Mouse (Mus musculus): ENCODE data around the gene Tcl1b1.
"Not testable (repeated sequence)": the region's sequence is repeated elsewhere in the genome, so short reads cannot be mapped to it uniquely, and the experiment has no call there.

The Tcl1b1 gene

DNA sequence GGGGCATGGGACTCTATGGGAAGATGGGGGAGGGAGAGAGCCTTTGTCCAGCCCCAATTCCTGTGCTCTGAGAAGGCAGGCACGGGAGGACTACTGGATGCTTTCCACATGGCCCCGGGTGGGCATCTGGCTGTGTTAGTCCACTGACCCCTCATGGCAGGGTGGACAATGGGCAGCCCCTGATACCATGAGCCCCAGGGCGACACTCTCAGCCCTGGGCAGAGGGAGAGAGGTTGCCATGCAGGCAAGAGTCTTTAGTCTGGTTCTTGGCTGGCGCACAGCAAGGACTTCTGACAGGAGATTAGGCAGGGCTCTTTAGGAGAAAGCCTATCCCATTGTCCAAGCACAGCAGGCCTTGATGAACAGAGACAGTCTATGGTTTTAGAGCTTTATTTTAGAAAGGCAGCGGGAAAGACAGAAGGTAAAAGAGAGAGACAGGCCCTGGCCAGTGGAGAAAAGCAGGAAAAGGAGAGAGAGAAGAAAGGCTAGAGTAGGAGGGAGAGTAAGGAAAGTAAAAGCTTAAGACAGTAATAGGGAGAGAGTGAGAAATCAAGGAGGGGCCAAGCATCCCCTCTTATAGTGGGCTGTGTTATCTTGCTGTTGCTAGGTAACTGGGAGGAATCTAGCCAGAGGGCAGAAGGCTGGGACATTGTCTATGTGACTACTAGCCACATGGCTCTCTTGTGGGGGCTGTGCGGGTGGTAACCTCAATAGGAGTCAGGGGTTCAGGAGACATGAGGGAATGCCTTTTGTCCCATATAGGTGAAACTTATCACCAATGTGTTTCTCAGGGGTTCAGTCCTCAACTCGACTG lies 40.4 kb downstream of the Tcl1b1 start:
- not testable (repeated sequence) for DNase-seq (ENCODE audit: low spot score in 2 of 2)

DNA sequence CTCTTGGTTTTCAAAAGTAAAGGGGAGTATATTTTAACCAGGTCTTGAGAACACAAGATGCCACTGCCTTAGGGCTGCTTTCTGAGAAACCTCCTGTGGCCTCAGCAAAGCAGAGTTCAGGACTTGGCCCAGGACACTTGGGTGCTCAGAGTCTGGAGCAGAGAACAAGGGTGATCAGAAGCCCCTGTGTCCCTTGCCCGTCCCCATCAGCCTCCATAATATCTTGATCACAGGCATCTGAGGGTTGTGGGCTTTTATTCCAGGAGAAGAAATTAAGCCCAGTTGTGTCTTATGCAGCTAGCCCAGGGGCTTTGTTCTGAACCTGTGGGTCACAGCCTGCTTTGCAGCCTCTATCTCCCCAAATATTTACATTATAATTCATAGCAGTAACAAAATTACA lies 42.2 kb downstream of the Tcl1b1 start, which contains the start of gene Tcl1b4:
Gene Tcl1b4, plus strand, starts transcription at position 301 of the 400 bp plus-strand sequence.
- DNase-seq (ENCODE audit: low spot score in 2 of 2) = not testable (repeated sequence)

DNA sequence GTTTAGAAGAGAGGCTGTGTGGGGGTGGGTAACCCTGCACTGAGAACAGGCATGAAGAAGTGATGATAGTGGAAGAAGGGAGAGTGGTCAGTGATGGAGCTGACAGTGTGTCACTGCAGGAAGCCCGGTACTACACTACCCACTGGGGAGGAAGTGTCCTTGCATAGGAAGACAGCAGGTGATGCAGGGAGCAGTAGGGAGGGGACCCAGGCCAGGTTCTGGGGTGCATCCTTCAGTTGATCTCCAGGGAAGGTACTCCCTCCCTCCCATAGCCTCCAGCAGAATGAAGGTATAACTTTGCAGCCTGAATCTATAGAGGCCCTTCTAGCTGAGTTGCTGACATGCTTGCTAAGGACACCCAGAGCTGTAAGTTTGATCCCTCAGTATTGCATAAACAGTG lies 47.6 kb downstream of the Tcl1b1 start:
- DNase-seq (ENCODE audit: low spot score in 2 of 2) = no peak

DNA sequence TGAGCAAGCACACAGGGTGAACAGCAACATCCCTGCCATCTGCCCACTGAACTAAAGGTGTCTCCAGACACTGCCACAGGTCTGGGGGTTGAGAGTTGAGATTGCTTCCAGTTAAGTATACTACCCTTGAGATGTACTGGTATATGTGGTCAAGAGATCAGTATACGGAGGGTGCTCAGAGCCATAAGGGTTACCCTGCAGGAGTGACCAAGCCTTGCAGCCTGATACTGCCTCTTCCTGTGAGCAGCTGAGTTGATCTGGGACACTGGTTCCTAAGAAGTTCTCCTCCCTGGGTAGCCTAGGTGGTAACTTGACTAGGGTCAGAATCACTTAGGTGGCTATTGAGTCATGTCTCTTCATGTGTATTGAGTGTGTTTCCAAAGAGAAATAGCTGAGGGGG lies 49.0 kb downstream of the Tcl1b1 start:
- DNase-seq (ENCODE audit: low spot score in 2 of 2) = no peak

DNA sequence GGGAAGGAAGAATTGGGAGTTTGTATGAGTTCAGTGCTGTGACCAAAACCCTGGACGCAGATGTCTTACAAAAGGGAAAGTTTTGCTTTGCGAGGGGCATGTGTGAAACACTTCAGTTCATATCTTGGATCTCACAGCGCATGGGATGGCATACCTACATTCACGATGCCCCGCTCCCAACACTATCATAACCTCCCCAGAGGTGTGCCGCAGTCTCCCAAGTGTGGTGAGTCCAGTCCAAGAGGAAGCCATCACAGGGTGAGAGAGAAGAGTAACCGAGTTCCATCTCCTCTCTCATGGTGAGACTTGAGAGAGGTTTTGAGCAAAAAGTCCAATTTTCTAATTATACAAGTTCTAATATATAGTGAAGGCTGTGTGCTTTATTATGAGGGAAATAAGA lies 49.7 kb downstream of the Tcl1b1 start:
- no peak for DNase-seq (ENCODE audit: low spot score in 2 of 2)
